Mouse (Mus musculus) heart, postnatal 0 days (tissue): ENCODE measurements around the gene Nipsnap3a. TPM values are rescaled to one million over a fixed set of nuclear protein-coding genes. Genes with fewer than 3 reads are reported as not detected.

Experiments
- ATAC-seq: fragments of 200-750 bp; cut with Nextera tagmentation; 2 replicates; pipeline ENCODE4 v1.8.0; 2017; ENCODE audit warnings: low read depth, moderate number of reproducible peaks, moderate library complexity; ENCODE audit not compliant: insufficient read depth
- DNase-seq: peaks from one replicate; pipeline ENCODE4 v3.0.0-alpha.2; 2016; ENCODE audit warnings: low spot score
- H3K27ac ChIP-seq: fragments of 300-500 bp; sonication (generic); 2 replicates; pipeline ENCODE4 v1.5.1; 2014; ENCODE audit warnings: low read depth, mild to moderate bottlenecking
- H3K27me3 ChIP-seq: fragments of 300-500 bp; sonication (generic); 2 replicates; pipeline ENCODE4 v1.6.1; 2014; ENCODE audit warnings: low read length, mixed read lengths; ENCODE audit not compliant: control insufficient read depth, insufficient read depth
- H3K36me3 ChIP-seq: fragments of 300-500 bp; sonication (generic); replicated peaks from 2 replicates; pipeline ENCODE4 v1.6.1; 2014; ENCODE audit warnings: low read length, mixed read lengths; ENCODE audit not compliant: control insufficient read depth, insufficient read depth
- H3K4me1 ChIP-seq: fragments of 300-500 bp; sonication (generic); 2 replicates; pipeline ENCODE4 v1.6.1; 2014; ENCODE audit warnings: antibody characterized with exemption; ENCODE audit not compliant: control insufficient read depth, insufficient read depth
- H3K4me2 ChIP-seq: fragments of 300-500 bp; sonication (generic); 2 replicates; pipeline ENCODE4 v1.6.1; 2014; ENCODE audit warnings: low read depth, mild to moderate bottlenecking, low read length, moderate library complexity
- H3K4me3 ChIP-seq: fragments of 300-500 bp; sonication (generic); 2 replicates; pipeline ENCODE4 v1.5.1; 2014; ENCODE audit warnings: low read depth, low read length
- H3K9ac ChIP-seq: fragments of 300-500 bp; sonication (generic); replicated peaks from 2 replicates; pipeline ENCODE4 v1.6.1; 2014; ENCODE audit warnings: low read depth, low read length, mixed read lengths
- H3K9me3 ChIP-seq: fragments of 300-500 bp; sonication (generic); replicated peaks from 2 replicates; pipeline ENCODE4 v1.6.1; 2016; ENCODE audit warnings: low read length; ENCODE audit not compliant: control insufficient read depth
- CTCF ChIP-seq: IDR thresholded peaks from 2 replicates; pipeline ENCODE4 v1.5.1; 2016; ENCODE audit warnings: antibody characterized with exemption, control low read depth, low read depth
- EP300 ChIP-seq: IDR thresholded peaks from 2 replicates; pipeline ENCODE4 v1.6.1; 2016; ENCODE audit warnings: antibody characterized with exemption, low read depth
- WGBS: fragments of 180-500 bp; shearing (Covaris S2); extraction: QIAGEN DNeasy Blood & Tissue Kit; methylation state at CpG from one replicate; pipeline ENCODE4 v1.1.7; 2014; 5-methylcytosine and 5-hydroxymethylcytosine counted together
- polyA plus RNA-seq: library from polyadenylated mRNA; unstranded; fragments of >200 nt; fragmentation: Nextera tagmentation; extraction: Ambion mirVana; gene quantifications from 2 replicates; pipeline ENCODE4 v1.2.1, GENCODE M21; 2015
- total RNA-seq: library from RNA; depleted of rRNA; stranded (reverse); fragments of >200 nt; gene quantifications from 2 replicates; pipeline ENCODE4 v1.2.3, GENCODE M21; 2014; ENCODE audit warnings: low replicate concordance; rRNA removed

Nipsnap3a gene
- total and polyA plus RNA-seq, 2 experiments from 2014 or later, result not detected

DNA sequence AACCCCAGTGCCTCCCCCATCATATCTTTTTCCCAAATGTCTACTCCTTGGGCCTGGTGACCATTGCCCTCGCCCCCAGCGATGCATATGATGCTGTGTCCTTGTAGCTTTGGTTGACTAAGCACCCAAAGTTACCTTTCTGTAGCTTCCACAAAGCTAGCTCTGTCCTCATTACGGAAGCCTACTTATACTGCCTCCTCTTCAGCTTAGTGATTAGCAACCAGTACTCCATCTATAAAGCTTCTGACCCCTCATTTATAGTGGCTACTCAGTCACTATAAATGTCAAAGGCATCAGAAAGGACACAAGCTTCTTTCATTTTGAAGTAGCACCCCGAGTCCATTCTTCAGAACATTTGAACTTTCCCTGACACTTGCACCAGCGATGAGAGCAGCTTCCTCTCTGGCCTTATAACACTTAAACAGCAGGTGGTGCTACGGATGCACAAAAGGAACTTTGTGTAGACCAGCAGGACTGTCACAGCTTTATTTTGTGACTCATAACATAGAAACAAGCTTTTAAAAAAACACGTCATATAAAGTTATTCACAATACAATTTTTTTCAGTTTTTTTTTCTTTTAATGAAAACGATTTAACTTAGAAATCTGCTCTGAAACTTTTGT lies 41.4 kb downstream of the Nipsnap3a start:
- peak; percentile 28 for DNase-seq
- no peak for TF ChIP-seq EP300
- TF ChIP-seq CTCF, result peak; percentile 54
- Histone ChIP-seq H3K36me3 (peaks cover 30% of the 10 kb centered on the region; the same call in 1 of the 2 replicates), H3K27me3 (no peaks in the 10 kb centered on the region), H3K9me3 (0 out of 2 replicates have a peak, but pooled peaks cover 6% of the 10 kb centered on the region), H3K4me2 (no peak overlapping the region), H3K27ac (no peak overlapping the region), H3K4me1 (no peaks in the 10 kb centered on the region), H3K4me3 (no peak overlapping the region), H3K9ac (no peak overlapping the region)
- WGBS, result 50% methylated on average over 8 of the region's 8 CpGs
- ATAC-seq, result no peak; the same call in 1 of the 2 replicates

DNA sequence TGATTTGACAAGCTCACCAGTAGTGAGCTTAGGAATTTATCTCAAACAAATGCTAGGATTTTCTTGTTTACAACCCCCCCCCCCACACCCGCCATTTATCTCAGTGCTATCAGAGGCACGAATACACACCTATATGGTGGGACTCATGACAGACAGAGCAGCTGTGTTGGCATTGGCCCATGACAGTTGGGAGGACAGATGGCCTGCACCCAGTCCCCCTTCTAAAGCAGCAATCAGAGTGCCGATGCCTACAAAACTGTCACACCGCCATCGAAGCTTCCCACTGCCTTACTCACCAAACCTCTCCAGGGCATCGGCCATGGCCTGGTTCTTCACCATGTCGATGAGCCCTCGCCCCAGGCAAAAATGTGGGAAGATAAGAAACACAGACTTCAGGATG lies 54.7 kb downstream of the Nipsnap3a start:
- Histone ChIP-seq H3K4me2 (no peak overlapping the region), H3K9me3 (no peaks in the 10 kb centered on the region), H3K27me3 (no peaks in the 10 kb centered on the region), H3K4me1 (no peaks in the 10 kb centered on the region), H3K36me3 (peaks cover 53% of the 10 kb centered on the region), H3K4me3 (no peak overlapping the region), H3K27ac (no peak overlapping the region), H3K9ac (no peak overlapping the region)
- DNase-seq (no peak), ATAC-seq (no peak)
- 75% methylated on average over 8 of the region's 8 CpGs for WGBS
- no peak for TF ChIP-seq CTCF
- TF ChIP-seq EP300, result no peak

DNA sequence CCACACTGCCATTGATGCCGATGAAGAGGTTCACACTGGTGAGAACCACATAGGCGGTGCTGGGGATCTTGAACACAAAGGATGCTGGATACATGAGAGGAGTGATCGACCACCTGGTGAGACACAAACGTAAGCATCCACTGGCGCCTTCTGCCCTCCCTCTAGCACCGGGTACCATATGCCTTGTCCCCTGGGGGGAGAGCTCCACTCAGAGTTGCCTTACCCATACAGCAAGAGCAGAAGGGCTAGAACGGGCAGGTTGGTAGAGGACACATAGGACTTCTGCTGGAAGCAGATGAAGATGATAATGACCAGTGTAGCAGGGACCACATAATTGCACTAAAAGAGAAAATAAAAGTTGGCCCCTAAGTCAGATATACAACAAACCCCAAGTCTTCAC lies 56.7 kb downstream of the Nipsnap3a start:
- TF ChIP-seq EP300 (no peak), CTCF (no peak)
- DNase-seq (no peak), ATAC-seq (no peak)
- Histone ChIP-seq H3K27ac (no peak overlapping the region), H3K4me3 (no peak overlapping the region), H3K27me3 (no peaks in the 10 kb centered on the region), H3K9ac (no peak overlapping the region), H3K4me1 (no peaks in the 10 kb centered on the region), H3K4me2 (no peak overlapping the region), H3K9me3 (no peaks in the 10 kb centered on the region), H3K36me3 (peaks cover 53% of the 10 kb centered on the region)
- 87% methylated on average over 7 of the region's 7 CpGs for WGBS

DNA sequence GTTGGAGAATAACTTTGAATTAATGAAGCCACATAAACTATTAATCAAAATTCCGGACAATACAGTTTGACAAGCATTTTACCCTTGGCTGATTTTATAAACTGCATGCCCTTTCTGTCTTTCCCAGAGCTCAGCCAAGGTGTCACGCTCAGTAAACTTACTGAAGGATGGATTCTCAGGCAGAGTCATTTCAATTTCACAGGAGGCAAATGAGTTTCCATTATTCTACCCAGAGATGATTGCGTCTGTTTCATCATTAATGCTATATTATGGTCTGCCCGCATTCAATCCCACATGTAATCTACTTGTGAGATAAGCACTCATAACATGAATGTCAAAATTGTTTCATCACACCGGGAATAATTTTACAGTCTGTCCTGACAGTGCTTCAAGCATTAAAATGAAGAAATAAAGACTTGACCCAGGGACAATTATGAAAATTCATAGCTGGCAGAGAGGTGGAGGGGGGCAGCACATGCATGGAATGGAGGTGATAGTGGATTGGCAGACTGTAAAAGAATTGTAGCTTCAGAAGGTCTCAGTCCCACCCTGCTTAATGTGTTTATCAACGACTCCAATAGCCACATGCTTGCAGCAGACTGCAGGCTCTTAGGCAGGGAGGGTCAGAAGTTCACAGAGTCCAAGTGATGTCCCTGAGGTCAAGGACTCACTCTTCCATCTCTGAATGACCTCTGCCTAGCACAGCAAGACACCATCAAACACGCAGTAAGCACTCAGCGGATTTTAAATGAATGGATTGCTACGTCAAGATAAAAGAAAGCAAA lies 57.4 kb downstream of the Nipsnap3a start:
- Histone ChIP-seq H3K9me3 (no peaks in the 10 kb centered on the region), H3K36me3 (peaks cover 48% of the 10 kb centered on the region), H3K27ac (no peak overlapping the region), H3K4me2 (no peak overlapping the region), H3K27me3 (no peaks in the 10 kb centered on the region), H3K9ac (no peak overlapping the region), H3K4me3 (no peak overlapping the region), H3K4me1 (no peaks in the 10 kb centered on the region)
- TF ChIP-seq EP300 (no peak), CTCF (no peak)
- 63% methylated on average over 9 of the region's 9 CpGs for WGBS
- DNase-seq (no peak), ATAC-seq (no peak)

Other genes with a start within 250 kb of the Nipsnap3a start
- not detected in 2 replicates for gene Olfr275, start 174.7 kb upstream of the Nipsnap3a start, total RNA-seq
- not detected in 2 replicates for gene Olfr275, start 174.7 kb upstream of the Nipsnap3a start, polyA plus RNA-seq
- not detected in 2 replicates for gene Olfr273, start 130.0 kb upstream of the Nipsnap3a start, total RNA-seq
- not detected in 2 replicates for gene Olfr273, start 130.0 kb upstream of the Nipsnap3a start, polyA plus RNA-seq
- gene Olfr272, start 70.1 kb upstream of the Nipsnap3a start, total RNA-seq, result not detected in 2 replicates
- gene Olfr272, start 70.1 kb upstream of the Nipsnap3a start, polyA plus RNA-seq, result not detected in 2 replicates
- not detected in 2 replicates for gene Olfr270, start 24.7 kb upstream of the Nipsnap3a start, total RNA-seq
- gene Olfr270, start 24.7 kb upstream of the Nipsnap3a start, polyA plus RNA-seq, result not detected in 2 replicates
- 36.5 and 51.0 TPM in 2 replicates for gene Nipsnap3b, start 22.6 kb downstream of the Nipsnap3a start, total RNA-seq
- 43.3 TPM in 2 replicates for gene Nipsnap3b, start 22.6 kb downstream of the Nipsnap3a start, polyA plus RNA-seq
- 18.1 and 18.3 TPM in 2 replicates for gene Abca1, start 170.6 kb downstream of the Nipsnap3a start, total RNA-seq
- 3.1 and 3.7 TPM in 2 replicates for gene Abca1, start 170.6 kb downstream of the Nipsnap3a start, polyA plus RNA-seq